Mouse (Mus musculus) neutrophil, adult 5-6 weeks (primary cell): ENCODE data around the gene Slfn9. TPM values are rescaled to one million over a fixed set of nuclear protein-coding genes. Genes with fewer than 3 reads are reported as not detected.
"Not testable (repeated sequence)": the region's sequence is repeated elsewhere in the genome, so short reads cannot be mapped to it uniquely, and the experiment has no call there.

Source experiments
- ATAC-seq: fragments of 151-379, 151-347 bp; 2 replicates; pipeline ENCODE4 v1.8.0; 2017; ENCODE audit warnings: mild to moderate bottlenecking, moderate TSS enrichment; ENCODE audit not compliant: insufficient number of reproducible peaks, poor library complexity, low FRiP score, severe bottlenecking; ENCODE audit errors: extremely low read depth
- total RNA-seq: library from RNA; stranded (forward); fragments of 200-1000 nt; gene quantifications from 2 replicates; pipeline ENCODE4 v1.2.3, GENCODE M21; 2017

Gene Slfn9
- total RNA-seq, result 5.5 and 8.0 TPM in 2 replicates

DNA sequence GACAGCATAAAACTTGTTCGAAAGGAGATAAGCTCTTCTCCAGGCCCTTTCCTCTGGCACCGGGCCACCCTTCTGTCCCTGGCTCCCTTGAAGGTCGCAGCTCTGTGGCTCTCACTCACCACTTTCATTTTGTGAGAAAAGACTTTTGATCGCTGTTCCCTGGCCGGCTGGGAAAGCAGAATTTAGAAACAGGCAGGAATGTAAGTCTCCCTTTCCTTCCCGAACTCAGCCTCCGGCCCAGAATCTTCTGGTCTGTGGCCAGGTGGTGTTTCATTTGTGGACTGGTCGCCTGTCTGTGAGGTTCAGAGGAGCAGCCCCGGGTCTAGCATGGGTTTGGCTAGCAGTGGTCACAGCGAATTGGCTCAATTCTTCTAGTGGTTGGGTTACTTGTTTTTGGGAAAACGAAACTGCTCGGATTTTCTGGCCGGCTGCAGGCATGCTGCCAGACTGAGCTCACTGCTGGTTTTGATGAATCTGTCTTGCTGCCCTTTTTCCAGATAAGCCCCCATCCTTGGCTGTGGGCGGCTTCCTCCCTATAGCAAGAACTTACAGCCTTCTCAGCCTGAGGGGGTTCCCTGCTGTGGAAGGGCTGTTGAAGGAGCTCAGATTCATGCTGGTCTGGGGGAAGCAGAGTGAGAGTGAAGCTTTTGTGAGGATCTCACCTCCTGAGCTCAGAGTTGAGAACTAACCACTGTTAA lies at the start of gene Slfn9:
TSS of gene Slfn9 (minus strand) at position 362 of the 698 bp plus-strand sequence.
- ATAC-seq, result peak; percentile 15; the same call in 1 of the 2 replicates

DNA sequence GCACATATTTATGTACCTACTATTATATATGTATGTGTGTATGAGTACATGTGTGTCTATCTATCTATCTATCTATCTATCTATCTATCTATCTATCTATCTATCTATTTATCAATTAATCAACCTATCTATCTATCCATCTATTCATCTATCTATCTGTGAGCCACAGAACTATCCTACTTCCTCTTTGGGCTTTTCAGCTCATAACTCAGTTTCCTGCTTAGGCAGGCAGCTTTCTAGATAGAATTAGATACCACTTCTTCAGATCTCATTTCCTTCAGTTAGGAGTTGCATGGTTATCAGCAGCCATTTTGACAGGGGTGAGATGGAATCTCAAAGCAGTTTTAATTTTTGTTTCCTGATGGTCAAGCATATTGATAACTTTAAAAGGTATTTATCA lies 49.4 kb upstream of the Slfn9 start:
- ATAC-seq, result no peak

GRCm38 (mm10) chr11:83040325-83040724 lies 48.7 kb upstream of the Slfn9 start:
- ATAC-seq, result peak; percentile 78; the same call in 1 of the 2 replicates

- ATAC-seq, result no peak
Observed at GRCm38 (mm10) chr11:83039796-83040195, 48.2 kb upstream of the Slfn9 start.

DNA sequence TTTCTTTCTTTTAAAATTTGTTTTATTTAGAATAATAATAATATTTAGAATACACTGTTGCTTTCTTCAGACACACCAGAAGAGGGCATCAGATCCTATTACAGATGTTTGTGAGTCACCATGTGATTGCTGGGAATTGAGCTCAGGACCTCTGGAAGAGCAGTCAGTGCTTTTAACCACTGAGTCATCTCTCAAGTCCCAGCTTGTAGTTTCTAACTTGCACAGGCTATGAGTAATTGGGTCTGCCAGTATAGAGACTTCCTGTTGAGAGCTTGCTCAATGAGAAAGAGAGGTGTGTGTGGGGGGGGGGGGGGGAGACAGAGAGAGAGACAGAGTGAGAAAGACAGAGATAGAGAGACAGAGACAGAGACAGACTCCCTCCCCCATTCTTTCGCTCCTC lies 47.5 kb upstream of the Slfn9 start:
- ATAC-seq, result 0 out of 2 replicates have a peak, but pooled peaks have one; percentile 32

DNA sequence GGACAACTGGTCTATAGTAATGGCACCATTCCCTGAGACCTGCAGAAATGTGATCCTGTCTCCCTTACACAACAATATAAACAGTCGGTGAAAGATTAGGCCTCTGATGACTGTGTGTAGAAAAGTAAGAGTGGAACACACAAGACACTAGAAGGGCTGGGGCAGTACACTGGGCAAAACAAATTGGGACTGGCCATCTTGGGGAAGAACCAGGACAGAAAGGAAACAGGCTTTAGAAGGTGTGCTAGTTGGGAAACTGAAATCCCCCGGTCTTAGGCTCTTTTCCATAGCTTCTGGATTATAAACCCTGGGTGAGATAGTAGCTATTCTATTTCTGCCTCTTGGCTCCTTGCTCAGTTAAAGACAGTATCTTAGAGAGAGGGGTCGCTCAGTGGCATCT lies 47.1 kb upstream of the Slfn9 start:
- not testable (repeated sequence) for ATAC-seq

DNA sequence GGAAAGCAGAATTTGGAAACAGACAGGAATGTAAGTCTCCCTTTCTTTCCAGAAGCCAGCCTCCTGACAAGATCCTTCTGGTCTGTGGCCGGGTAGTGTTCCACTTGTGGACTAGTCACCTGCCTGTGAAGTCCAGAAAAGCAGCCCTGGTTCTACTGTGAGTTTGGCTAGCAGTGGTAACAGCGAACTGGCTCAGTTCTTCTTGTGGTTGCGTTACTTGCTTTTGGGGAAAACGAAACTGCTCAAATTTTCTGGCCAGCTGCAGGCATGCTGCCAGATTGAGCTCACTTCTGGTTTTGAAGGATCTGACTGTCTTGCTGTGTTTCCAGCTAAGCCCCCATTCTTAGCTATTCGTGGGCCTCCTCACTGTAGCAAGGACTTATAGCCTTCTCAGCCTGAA lies 29.0 kb upstream of the Slfn9 start, which contains the start of gene Slfn8:
TSS of gene Slfn8 (minus strand) at position 190 of the 400 bp plus-strand sequence.
- ATAC-seq, result peak; percentile 73; the same call in 1 of the 2 replicates

DNA sequence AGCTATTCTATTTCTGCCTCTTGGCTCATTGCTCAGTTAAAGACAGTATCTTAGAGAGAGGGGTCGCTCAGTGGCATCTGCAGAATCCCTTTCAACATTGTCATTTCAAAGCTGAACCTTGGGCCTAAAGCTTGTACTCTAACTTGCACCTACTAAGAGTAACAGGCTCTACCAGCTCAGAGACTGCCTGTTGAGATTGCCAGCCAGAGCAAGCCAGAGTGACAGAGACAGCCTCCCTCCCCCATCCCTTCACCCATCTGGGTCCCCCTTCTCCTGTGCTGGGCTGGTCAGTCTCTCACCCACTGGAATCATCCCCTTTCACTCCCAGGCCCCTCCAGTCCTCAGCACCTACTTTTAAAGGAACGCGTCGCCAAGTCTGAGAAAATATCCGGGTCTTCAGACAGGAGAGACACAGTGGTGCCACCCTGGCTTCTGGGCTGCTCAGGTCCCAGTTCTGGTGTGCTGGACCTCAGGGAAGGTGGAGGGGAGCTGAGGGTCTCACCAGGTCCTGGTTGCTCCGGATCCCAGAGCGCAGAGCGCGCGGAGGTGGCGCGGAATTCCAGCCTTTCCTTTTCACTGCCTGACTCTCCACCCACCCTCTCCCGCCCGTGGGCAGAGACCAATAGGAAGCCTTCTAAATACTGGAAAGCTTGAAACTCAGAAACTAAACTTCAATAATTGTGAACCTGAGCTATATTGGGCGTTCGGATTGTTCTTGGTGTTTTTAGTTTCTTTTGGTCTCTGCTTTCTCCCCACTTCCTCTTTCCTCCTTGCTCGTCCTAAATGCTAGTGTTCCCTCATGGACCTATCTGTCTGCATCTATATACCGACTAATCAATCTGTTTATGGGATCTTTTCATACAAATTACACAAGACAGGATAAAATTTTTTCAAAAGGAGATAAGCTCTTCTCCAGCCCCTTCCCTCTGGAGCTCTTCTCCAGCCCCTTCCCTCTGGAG lies 28.2 kb upstream of the Slfn9 start:
- ATAC-seq, result peak; percentile 37

- ATAC-seq, result peak; percentile 49
Observed at GRCm38 (mm10) chr11:83016093-83016492, 24.5 kb upstream of the Slfn9 start.

DNA sequence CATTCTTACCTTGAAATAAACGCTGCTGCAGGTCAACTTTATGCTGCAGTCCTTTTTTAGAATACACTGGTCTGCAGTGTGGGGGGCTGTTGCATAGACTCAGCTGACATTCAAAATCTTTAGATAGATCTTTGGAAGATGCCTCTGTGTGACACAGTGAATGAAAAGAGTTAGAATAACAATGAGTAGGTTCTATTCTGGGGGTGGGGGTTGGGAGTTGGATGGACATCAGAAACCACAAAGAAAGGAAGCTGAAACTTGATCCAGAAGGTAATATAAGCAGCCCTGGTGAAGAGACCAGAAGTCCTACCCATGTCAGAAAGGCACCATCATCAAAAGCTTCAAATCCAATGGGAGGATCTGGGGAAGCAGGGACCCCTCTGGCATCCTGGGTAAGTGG lies 21.7 kb upstream of the Slfn9 start:
- no peak for ATAC-seq

- peak; percentile 61 for ATAC-seq
Observed at GRCm38 (mm10) chr11:82990612-82991385, 831 bp downstream of the Slfn9 start.

DNA sequence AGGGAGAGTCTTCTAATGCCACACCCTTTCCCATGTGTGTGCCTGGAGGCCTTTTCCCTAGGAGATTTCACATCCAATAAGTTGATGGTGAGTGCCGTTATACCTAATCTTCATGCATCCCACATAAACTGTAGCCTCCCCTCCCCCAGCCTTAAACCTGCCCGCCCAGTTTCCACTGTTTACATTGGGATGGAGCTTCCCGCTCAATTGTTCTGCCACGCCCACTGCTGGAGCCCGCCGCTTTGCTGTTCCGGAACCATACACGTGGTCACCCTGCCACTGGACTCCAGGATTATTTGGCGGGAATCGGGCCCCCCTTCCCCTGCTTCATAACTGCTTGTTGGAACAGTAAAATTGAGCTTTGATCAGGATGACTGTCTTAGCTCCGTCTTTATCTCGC lies 2.3 kb downstream of the Slfn9 start:
- ATAC-seq, result no peak

- no peak for ATAC-seq
Observed at GRCm38 (mm10) chr11:82987621-82988020, 4.0 kb downstream of the Slfn9 start.

- no peak for ATAC-seq
Observed at GRCm38 (mm10) chr11:82983193-82983592, 8.4 kb downstream of the Slfn9 start.

DNA sequence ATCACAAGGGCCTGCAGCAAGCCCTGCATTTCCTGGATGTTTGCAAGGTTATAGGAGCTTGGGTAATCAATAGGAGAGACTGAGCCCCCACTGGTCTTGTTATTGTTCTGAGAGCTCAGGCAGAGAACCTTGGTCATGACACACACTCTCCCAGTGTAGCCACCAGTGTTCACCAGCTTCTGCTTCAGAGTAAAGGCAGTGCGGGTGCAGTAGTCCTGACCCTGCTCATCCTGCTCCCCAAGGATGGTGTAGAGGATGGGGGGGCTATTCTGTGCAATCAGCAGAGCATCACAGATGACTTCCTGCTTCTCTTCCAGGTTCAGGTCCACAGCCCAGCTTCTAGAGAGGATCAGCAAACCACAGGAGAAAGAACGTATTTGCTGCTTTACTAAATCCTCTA lies 9.2 kb downstream of the Slfn9 start:
- not testable (repeated sequence) for ATAC-seq

DNA sequence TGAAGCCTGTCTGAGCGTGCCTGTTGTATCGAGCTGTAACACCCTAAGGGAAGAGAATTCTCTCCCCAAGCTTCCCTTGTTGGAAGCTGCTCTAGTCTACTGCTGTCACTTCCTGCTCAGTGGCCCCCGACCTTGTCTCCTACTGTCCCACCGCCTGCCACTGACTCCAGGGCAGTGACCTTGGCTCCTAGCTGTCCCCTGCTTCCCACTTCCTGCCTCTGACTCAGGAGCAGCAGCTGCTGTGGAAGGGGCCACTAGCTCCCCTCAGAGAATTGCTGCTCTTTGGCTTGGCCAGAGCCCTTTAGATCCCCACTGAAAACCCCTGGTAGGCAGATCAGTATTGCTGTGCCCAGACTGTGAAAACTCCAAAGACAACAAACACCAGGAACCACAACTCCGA lies 17.7 kb downstream of the Slfn9 start:
- no peak for ATAC-seq

DNA sequence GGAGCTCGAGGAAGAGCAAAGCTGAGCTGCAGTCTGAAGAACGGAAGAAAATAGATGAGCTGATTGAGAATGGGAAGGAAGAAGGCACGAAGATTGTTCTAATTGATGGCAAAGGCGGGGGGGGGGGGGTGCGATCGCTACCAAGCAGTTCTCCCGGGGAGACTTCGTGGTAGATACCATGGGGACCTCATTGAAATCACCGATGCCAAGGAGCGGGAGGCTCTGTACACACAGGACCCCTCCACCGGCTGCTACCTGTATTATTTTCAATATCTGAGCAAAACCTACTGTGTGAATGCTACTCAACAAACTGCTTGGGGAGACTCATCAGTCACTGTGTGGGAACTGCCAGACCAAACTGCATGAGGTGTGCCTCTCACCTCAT lies 20.0 kb downstream of the Slfn9 start:
- no peak for ATAC-seq

GRCm38 (mm10) chr11:82970712-82971589 lies 20.7 kb downstream of the Slfn9 start:
- 0 out of 2 replicates have a peak, but pooled peaks have one; percentile 30 for ATAC-seq
